Mouse (Mus musculus) ES-E14 (cell line): ENCODE results near the gene Zkscan17. TPM values are rescaled to one million over a fixed set of nuclear protein-coding genes. Genes with fewer than 3 reads are reported as not detected.

Experiments used
- DNase-seq: peaks from one replicate; pipeline ENCODE4 v3.0.0-alpha.2; 2013; ENCODE audit warnings: low read depth, low spot score
- H3K27ac ChIP-seq: 2 replicates; pipeline ENCODE4 v1.5.1; 2012; ENCODE audit warnings: low read depth, mild to moderate bottlenecking, low read length, moderate library complexity, mixed read lengths; ENCODE audit not compliant: poor library complexity, insufficient read depth, severe bottlenecking
- H3K36me3 ChIP-seq: 2 replicates; pipeline ENCODE4 v1.6.1; 2012; ENCODE audit warnings: mild to moderate bottlenecking, low read length, moderate library complexity, mixed read lengths; ENCODE audit not compliant: control insufficient read depth, poor library complexity, insufficient read depth, severe bottlenecking
- H3K4me1 ChIP-seq, 2 experiments: fragments of 150-350 bp in 1 of 2; sonication (generic) in 1 of 2; 2 replicates each; pipeline ENCODE4 v1.6.1; 2012; ENCODE audit warnings: low read length in 2 of 2, mild to moderate bottlenecking in 1 of 2, mixed read lengths in 1 of 2; ENCODE audit not compliant: control insufficient read depth in 2 of 2, insufficient read depth in 2 of 2, poor library complexity in 1 of 2
- H3K4me3 ChIP-seq, 2 experiments: fragments of 150-350 bp in 1 of 2; sonication (generic) in 1 of 2; 2 replicates each; pipeline ENCODE4 v1.5.1; 2012; ENCODE audit warnings: low read length in 2 of 2, low read depth in 1 of 2, mild to moderate bottlenecking in 1 of 2, mixed read lengths in 1 of 2; ENCODE audit not compliant: insufficient read depth in 1 of 2, poor library complexity in 1 of 2, severe bottlenecking in 1 of 2
- H3K9ac ChIP-seq: 2 replicates; pipeline ENCODE4 v1.6.1; 2012; ENCODE audit warnings: low read depth, mild to moderate bottlenecking, low read length, mixed read lengths; ENCODE audit not compliant: poor library complexity, insufficient read depth, severe bottlenecking
- H3K9me3 ChIP-seq: fragments of 150-350 bp; sonication (generic); 2 replicates; pipeline ENCODE4 v1.6.1; 2012; ENCODE audit warnings: low read depth, mild to moderate bottlenecking, low read length; ENCODE audit not compliant: control insufficient read depth, insufficient read depth
- CHD2 ChIP-seq: IDR thresholded peaks from 2 replicates; pipeline ENCODE4 v1.6.1; 2014; ENCODE audit warnings: mild to moderate bottlenecking, low read depth, low read length, inconsistent platforms
- HCFC1 ChIP-seq: IDR thresholded peaks from 2 replicates; pipeline ENCODE4 v1.6.1; 2012; ENCODE audit warnings: low read length, inconsistent platforms, borderline replicate concordance; ENCODE audit not compliant: insufficient read depth
- MAFK ChIP-seq: IDR thresholded peaks from 2 replicates; pipeline ENCODE4 v1.6.1; 2014; ENCODE audit warnings: mild to moderate bottlenecking, low read depth, low read length, inconsistent platforms; ENCODE audit not compliant: insufficient read depth
- ZC3H11A ChIP-seq: IDR thresholded peaks from 2 replicates; pipeline ENCODE4 v1.6.1; 2012; ENCODE audit warnings: low read depth, mild to moderate bottlenecking, inconsistent platforms, low read length, borderline replicate concordance
- ZNF384 ChIP-seq: IDR thresholded peaks from 2 replicates; pipeline ENCODE4 v1.6.1; 2012; ENCODE audit warnings: low read depth, low read length, inconsistent platforms
- in situ Hi-C, 2 experiments: fragments of 600-800 bp; cut with MboI; formaldehyde crosslinking; loops; one replicate each; pipeline ENCODE4 v1.15.1; 2025; ENCODE audit warnings: low sequenced_read_pairs in 2 of 2, inconsistent platforms in 1 of 2; ENCODE audit not compliant: unreplicated experiment in 2 of 2
- total RNA-seq: library from RNA; depleted of rRNA; stranded (reverse); fragments of 300-350 nt; gene quantifications from 2 replicates; pipeline ENCODE4 v1.2.3, GENCODE M21; 2012

The Zkscan17 gene
- total RNA-seq, 1 experiment, result 22.6 TPM

DNA sequence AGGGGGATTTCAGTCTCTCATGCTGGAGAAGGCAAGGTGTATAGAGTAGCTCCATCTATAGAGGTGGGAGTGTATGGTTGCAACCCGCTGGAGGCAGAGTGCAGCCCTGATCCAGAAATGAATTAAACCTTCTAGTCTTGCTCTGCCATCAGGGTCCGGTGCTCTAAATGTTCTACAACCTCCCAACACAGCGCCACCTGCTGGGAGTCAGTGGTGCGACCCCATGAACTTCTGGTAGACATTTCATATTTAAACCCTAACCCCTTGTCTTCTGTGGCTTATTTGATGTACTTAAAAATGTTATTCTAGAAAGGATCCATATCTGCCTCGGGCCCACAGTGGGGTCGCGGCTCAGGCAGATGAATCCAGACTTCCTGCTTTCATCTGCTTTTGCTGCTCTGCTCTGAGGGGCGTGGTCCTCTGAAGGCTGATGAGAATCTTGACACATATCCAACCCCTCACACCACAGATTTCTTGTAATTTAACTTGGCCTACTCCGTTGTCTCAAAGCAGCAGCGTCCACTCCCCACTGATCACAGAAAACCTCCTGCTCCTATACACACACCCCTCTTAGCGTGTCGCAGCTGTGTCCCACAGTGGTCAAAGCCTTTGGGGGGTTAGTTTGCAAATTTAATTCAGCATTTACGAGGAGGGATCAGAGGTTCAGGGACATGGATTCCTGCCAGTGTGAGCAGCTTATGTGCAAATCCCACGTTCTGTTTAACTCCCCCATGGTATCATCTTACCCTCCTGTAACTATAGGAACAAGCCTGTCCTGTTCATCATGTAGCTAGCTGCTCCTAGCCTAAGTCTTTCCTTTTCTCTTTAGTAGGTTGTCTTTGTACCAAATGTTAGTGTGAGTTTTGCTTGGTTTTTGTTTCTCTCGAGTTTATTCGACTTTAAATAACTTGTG, 10.9 kb upstream of the Zkscan17 start:
- DNase-seq, result peak; percentile 47
- Histone ChIP-seq H3K4me1 (peaks cover 0 to 2% of the 10 kb centered on the region in 2 experiments; a peak in 1 of 4 replicates), H3K4me3 (no peak overlapping the region), H3K27ac (no peak overlapping the region), H3K9me3 (no peaks in the 10 kb centered on the region), H3K9ac (no peak overlapping the region), H3K36me3 (no peaks in the 10 kb centered on the region)
- in situ Hi-C loops, result no loop called here
- no peak for TF ChIP-seq MAFK
- 0 out of 2 replicates have a peak, but pooled peaks have one; percentile 9 for TF ChIP-seq ZNF384

GRCm38 (mm10) chr11:59531562-59531961, 5.0 kb upstream of the Zkscan17 start:
- TF ChIP-seq HCFC1 (no peak), MAFK (0 out of 2 replicates have a peak, but pooled peaks have one; percentile 22)
- Histone ChIP-seq H3K4me3 (no peak overlapping the region), H3K9ac (no peak overlapping the region), H3K9me3 (no peaks in the 10 kb centered on the region), H3K27ac (no peak overlapping the region), H3K4me1 (peaks cover 0 to 10% of the 10 kb centered on the region in 2 experiments; a peak in 1 of 4 replicates), H3K36me3 (no peaks in the 10 kb centered on the region)
- in situ Hi-C loops, result no loop called here
- no peak for DNase-seq

GRCm38 (mm10) chr11:59530870-59531535, 4.5 kb upstream of the Zkscan17 start:
- peaks cover 0 to 12% of the 10 kb centered on the region in 2 experiments; a peak in 1 of 4 replicates for H3K4me1 ChIP-seq
- H3K4me3 ChIP-seq, result no peak overlapping the region
- TF ChIP-seq ZNF384 (no peak), CHD2 (no peak), ZC3H11A (no peak), MAFK (no peak), HCFC1 (no peak)
- no peak overlapping the region for H3K9ac ChIP-seq
- H3K27ac ChIP-seq, result no peak overlapping the region
- no peaks in the 10 kb centered on the region for H3K36me3 ChIP-seq
- in situ Hi-C loops, result no loop called here
- no peaks in the 10 kb centered on the region for H3K9me3 ChIP-seq
- no peak for DNase-seq

DNA sequence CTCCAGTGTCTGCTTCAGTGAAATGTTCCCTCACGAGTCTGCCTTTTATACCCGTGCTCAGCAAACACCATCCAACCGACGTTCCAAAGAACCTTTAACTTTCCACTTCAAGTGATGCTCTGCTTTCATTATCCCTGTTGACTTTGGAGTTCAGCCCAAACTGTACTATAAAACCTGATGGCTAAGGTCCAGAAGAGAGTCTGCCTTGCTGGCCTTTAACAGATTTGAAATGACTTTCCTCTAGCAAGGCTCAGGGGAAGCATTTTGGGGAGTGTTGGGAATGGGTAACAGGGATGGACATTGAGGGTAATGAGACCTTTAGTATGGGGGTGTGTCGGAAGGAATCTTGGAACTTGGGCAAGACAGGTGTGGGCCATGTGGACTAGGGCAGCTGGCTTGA, 3.7 kb upstream of the Zkscan17 start:
- DNase-seq, result no peak
- Histone ChIP-seq H3K9ac (no peak overlapping the region), H3K4me3 (no peak overlapping the region), H3K27ac (no peak overlapping the region), H3K9me3 (no peaks in the 10 kb centered on the region), H3K4me1 (peaks cover 0 to 12% of the 10 kb centered on the region in 2 experiments; a peak in 1 of 4 replicates), H3K36me3 (no peaks in the 10 kb centered on the region)
- in situ Hi-C loops, result no loop called here
- TF ChIP-seq ZC3H11A (no peak), CHD2 (no peak), HCFC1 (no peak)
